Mouse (Mus musculus): Measurements from ENCODE around the gene Dkk3. TPM values are rescaled to one million over a fixed set of nuclear protein-coding genes. Genes with fewer than 3 reads are reported as not detected.
"Not testable (repeated sequence)": the region's sequence is repeated elsewhere in the genome, so short reads cannot be mapped to it uniquely, and the experiment has no call there.

Dkk3 gene
- total RNA-seq, 1 experiment from 2014 or later, result not detected

DNA sequence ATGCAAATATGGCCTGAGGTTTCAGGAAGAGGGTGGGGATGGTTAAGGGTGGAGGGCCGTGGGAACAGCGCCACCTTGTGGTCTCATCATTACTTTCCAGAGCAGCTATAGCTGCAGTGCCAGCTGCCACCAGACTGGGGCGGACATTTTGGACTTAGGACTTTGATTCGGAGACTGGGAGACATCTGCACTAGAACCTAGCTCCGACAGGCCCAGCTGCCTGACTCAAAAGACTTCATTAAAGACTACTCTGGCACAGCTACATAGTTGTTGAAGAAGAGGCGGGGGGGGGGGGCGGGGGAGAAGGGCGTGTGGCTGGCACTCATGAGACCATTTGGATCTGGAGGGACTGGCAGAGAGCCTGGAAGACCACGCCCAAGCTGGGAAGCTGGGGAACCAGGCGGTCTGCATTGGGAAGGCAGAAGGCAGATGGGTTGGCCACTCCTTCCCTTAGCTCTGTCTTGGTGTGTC is 21.4 kb upstream of the Dkk3 start:
- peak; percentile 72 to 86; a peak in 3 of 4 replicates for ATAC-seq (replicated peaks in 1 of 2; ENCODE audit: insufficient read depth in 1 of 2, low FRiP score in 2 of 2, low TSS enrichment in 1 of 2, low read depth in 1 of 2, poor library complexity in 2 of 2, severe bottlenecking in 2 of 2)

DNA sequence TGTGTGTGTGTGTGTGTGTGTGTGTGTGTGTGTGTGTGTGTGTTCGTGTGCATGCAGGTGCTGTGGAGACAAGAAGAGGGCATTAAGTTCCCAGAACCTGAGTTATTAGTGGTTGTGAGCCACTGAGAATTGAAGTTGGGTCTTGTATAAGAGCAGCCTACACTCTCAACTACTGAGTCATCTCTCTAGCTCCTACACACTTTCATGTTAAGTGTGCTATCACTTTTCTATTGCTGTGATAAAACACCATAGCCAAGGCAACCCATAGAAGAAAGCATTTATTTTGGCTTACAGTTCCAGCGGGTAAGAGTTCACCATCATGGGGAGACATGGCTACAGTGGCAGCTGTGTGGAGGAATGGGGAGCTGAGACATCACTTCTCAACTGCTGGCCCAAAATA is 17.8 kb upstream of the Dkk3 start:
- ATAC-seq (replicated peaks in 1 of 2; ENCODE audit: insufficient read depth in 1 of 2, low FRiP score in 2 of 2, low TSS enrichment in 1 of 2, low read depth in 1 of 2, poor library complexity in 2 of 2, severe bottlenecking in 2 of 2), result no peak

DNA sequence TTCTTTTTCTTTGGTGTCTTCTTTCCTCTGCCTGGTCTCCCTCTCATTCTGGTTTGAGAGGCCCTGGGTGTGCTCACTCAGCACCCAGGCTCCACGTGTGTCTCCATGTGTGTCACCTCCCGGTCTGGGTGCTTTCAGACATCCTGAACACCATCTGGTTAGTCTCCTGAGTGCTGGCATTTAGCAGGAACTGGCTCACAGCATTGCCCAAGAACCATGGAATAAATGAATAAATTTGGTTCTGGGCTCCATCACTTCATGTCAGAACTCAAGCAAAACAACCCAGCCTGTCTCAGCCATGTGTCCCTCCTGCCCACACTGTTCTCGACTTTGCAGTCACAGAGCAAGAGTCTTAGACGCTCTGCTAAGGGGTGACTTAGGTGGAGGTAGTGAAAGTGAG is 13.8 kb upstream of the Dkk3 start:
- ATAC-seq (replicated peaks in 1 of 2; ENCODE audit: insufficient read depth in 1 of 2, low FRiP score in 2 of 2, low TSS enrichment in 1 of 2, low read depth in 1 of 2, poor library complexity in 2 of 2, severe bottlenecking in 2 of 2), result no peak

DNA sequence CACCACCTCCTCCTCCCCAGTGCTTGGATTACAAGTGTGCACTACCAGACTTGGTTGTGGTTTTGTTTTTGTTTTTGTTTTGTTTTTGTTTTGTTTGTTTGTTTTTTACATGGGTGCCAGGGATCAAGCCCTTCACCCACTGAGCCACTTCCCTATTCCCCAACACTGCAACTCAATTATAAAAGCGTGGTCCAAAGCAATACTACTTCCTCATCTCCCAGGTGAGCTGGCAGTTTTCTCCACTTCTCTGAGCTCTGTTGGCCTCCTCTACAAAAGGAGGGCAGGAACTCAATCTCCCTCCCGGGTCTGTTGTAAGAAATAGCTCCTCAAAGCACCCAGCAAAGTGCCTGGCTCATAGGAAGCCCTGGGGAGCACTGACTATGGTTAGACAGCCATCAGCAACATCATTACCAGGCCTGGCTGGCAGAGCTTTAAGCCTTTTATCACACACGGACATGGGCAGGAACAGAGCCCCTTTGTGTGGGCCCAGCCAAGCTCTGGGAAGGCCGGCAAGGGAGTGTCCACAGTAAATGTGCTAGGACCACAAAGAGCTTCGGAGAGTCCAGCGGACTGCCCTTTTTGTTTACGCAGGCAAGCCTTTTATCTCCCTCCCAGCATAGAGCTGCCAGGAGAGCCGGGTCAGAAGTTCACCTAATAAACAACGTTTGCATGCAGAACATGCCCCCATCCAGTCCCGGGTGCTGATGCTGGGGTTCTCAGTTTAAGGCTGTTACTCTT is 11.3 kb upstream of the Dkk3 start:
- peak in 1 of 2 experiments; percentile 53; a peak in 2 of 4 replicates for ATAC-seq (replicated peaks in 1 of 2; ENCODE audit: insufficient read depth in 1 of 2, low FRiP score in 2 of 2, low TSS enrichment in 1 of 2, low read depth in 1 of 2, poor library complexity in 2 of 2, severe bottlenecking in 2 of 2)

DNA sequence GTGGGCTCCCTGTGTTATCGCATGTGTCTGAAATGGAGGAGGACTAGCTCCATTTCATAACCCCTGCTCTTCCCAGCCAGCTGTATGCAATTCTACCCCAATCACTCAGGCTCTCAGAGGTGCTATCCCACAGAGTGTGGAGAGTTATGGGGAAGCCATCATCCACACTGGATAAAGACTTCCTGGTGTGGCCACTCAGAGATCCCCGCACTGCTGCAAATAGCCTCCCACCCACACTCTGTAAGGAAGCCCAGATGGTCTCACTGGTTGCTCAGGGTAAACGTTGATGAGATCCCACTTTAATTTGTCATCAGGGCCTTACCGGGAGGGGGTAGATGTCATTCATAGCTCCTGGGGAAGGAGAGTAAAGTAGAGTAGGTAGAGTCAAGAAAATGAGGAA is 6.7 kb upstream of the Dkk3 start:
- ATAC-seq (replicated peaks in 1 of 2; ENCODE audit: insufficient read depth in 1 of 2, low FRiP score in 2 of 2, low TSS enrichment in 1 of 2, low read depth in 1 of 2, poor library complexity in 2 of 2, severe bottlenecking in 2 of 2), result no peak

DNA sequence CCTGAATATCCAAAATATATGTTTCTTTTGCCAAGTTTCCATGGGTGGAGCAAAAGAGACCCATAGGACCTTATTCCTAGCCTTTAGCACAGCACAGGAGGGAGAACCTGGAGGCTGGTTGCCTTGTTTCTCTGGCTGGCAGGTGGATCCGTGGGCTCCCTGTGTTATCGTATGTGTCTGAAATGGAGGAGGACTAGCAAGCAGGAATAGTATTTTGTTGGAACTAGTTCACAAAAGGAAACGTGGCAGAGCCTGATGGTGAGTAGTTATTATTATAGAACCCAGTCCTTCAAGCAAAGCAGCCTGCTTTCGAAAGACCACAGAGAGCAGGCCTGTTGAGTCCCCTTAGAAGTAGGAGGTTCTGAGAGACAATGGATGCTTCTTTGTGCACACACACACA is 6.2 kb upstream of the Dkk3 start:
- ATAC-seq (replicated peaks in 1 of 2; ENCODE audit: insufficient read depth in 1 of 2, low FRiP score in 2 of 2, low TSS enrichment in 1 of 2, low read depth in 1 of 2, poor library complexity in 2 of 2, severe bottlenecking in 2 of 2), result not testable (repeated sequence)

DNA sequence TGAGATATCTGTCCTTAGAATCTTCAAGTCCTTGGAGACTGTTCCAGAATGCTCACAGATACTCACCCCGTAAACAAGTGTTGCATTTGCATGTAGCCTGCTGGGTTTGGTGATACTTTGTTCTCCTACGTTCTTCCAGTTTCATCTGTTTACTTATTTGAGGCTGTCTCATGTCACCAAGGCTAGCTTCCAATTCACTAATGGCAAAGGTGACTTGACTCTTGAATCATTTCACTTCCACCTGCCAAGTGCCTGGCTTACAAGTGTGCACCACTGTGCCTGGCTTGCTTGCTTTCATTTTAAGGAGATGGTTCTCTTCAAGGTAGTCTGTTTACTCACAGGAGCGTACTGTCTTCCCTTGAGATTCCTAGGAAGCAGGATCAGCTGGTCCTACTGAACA is 5.6 kb upstream of the Dkk3 start:
- ATAC-seq (replicated peaks in 1 of 2; ENCODE audit: insufficient read depth in 1 of 2, low FRiP score in 2 of 2, low TSS enrichment in 1 of 2, low read depth in 1 of 2, poor library complexity in 2 of 2, severe bottlenecking in 2 of 2), result no peak

DNA sequence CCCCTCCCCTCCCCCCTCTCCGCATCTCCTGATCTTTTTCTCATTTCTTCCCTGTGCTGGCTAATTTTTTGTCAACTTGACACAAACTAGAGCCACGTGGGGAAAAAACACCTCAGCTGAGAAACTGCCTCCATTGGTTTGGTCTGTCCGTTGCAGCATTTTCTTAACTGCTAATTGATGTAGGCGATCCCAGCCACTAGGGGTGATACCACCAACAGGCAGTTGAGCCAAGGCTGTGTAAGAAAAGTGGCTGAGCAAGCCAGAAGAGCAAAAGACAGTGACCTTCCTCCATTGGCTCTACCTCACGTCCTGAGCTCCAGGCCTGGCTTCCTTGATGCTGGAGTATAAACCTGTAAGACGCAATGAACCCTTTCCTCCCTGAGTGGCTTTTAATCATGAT is 978 bp upstream of the Dkk3 start:
- no peak for ATAC-seq (replicated peaks in 1 of 2; ENCODE audit: insufficient read depth in 1 of 2, low FRiP score in 2 of 2, low TSS enrichment in 1 of 2, low read depth in 1 of 2, poor library complexity in 2 of 2, severe bottlenecking in 2 of 2)

DNA sequence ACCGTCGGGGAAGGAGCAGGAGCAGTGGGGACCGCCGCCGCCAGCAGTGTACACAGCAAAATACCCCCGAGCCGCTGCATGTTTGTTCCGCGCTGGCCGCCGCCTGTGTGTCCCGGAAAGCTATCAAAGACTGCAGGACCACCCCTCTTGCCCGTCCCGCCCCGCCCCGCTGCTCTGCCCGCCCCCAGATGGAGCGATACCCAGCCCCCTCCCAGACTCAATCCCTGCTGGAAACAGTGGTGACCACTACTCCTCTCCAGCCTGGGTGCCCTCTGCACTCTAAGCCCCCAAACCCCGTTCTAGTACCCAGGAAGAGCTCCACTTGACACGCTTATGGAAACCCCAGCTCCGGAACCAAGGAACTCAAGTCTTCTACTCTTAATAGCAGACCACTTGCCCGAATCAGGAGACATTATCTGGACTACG is 528 bp downstream of the Dkk3 start:
- 0 out of 4 replicates have a peak, but pooled peaks of 1 of the 2 experiments have one; percentile 22 for ATAC-seq (replicated peaks in 1 of 2; ENCODE audit: insufficient read depth in 1 of 2, low FRiP score in 2 of 2, low TSS enrichment in 1 of 2, low read depth in 1 of 2, poor library complexity in 2 of 2, severe bottlenecking in 2 of 2)

DNA sequence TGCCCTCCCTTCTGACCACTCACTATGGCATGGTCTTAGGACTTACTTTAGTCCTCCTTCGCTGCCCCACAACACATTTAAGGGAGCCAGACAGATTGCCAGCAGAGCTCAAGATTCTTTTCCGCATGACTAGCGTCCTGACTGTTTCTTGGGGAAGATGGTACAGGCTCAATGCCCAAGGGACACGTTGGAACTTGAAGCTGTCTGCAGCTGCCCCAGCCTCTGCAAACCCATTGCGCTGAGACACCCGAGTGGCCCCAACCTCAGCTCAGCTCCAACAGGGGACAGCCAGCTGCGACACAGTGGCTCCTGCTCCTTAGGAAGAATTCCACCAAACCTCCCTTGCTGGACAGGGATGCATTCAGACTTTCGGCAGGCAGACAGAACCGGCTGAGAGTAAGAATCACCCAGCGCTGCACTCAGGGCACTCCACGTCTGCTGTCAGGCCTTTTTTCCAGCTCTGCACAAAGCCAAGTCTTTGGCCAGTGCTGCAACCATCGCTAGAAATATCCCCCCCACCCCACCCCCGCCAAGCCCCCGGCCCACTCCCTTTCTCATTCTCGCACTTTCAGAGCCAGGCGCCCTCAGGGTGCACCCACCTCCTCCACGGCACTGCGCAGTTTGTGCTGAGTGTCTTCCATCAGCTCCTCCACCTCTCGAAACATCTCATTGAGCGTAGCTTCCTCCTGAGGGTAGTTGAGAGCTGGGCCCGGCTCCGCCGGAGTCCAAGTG is 1.1 kb downstream of the Dkk3 start:
- ATAC-seq (replicated peaks in 1 of 2; ENCODE audit: insufficient read depth in 1 of 2, low FRiP score in 2 of 2, low TSS enrichment in 1 of 2, low read depth in 1 of 2, poor library complexity in 2 of 2, severe bottlenecking in 2 of 2), result no peak

DNA sequence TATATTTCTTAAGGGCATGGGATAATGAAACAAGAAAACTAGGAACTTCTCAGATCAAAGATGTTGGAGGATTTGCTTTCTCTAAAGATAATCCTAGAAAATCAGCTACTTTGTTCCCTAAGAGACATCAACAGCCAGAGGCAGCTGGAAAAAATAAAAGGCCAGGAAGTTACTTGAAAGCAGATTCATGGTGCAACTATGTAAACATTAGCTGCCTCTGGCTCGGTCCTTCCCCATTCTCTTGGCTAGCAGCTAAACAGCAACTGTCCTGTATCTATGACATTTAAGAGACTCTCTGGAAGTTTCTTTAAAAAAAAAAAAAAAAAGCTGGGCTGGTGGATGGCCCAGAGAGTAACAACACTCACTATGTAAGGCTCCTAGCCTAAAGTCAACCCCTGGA is 3.7 kb downstream of the Dkk3 start:
- no peak for ATAC-seq (replicated peaks in 1 of 2; ENCODE audit: insufficient read depth in 1 of 2, low FRiP score in 2 of 2, low TSS enrichment in 1 of 2, low read depth in 1 of 2, poor library complexity in 2 of 2, severe bottlenecking in 2 of 2)

DNA sequence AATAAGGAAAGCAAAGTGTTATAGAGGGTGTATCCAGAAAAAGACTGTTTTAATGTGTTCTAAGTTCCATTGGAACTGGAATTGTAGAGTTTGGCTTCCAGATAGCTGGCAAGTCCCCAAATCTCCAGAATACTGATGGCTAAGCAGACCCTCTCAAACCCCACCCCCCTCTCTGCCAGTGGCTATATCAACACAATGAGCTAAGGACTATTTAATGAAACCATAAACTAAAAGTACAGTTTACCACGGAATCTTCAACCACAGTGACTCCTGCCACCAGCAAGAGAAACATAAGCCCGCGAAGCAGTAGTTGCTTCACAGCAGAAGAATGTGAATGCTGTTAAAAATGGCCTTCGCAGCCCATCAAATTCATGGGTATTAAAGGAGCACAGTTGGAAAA is 4.4 kb downstream of the Dkk3 start:
- ATAC-seq (replicated peaks in 1 of 2; ENCODE audit: insufficient read depth in 1 of 2, low FRiP score in 2 of 2, low TSS enrichment in 1 of 2, low read depth in 1 of 2, poor library complexity in 2 of 2, severe bottlenecking in 2 of 2), result no peak

DNA sequence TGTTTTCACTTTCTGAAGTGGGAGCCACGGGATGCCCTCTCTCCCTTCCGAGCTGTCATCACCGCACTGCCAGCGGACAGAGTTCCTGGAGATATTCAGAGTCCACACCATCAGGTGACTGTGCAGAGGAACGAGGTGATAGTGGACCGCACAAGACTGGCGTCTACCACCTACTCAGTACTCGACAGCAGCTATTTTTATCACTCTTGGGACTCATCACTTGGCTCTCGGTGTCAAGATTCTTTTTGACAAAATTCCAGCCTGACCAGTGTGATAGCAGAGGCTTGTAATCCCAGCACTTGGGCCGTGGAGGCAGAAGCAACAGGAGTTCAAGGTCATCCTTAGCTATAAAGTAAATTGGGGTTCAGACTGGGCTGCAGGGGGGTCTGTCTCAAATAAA is 9.7 kb downstream of the Dkk3 start:
- ATAC-seq (replicated peaks in 1 of 2; ENCODE audit: insufficient read depth in 1 of 2, low FRiP score in 2 of 2, low TSS enrichment in 1 of 2, low read depth in 1 of 2, poor library complexity in 2 of 2, severe bottlenecking in 2 of 2), result no peak

DNA sequence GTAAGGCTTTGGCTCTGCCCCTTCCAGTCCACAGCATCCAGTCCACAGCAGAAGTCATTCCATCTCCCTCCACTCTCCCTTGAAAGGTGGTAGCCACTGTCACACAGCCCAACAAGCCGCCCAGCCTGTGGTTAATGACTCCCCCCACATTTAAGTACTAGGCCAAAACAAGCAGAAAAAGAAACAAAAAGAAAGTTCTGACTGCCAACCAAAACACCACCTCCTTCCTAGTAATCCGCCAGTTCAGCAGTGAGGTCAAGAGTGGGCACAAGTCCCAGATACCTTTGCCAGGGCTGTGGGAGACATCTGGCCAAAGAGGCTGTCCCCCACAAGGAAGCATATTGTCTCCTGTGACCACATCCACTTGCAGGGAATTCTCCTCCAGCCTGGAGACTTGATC is 10.9 kb downstream of the Dkk3 start:
- ATAC-seq (replicated peaks in 1 of 2; ENCODE audit: insufficient read depth in 1 of 2, low FRiP score in 2 of 2, low TSS enrichment in 1 of 2, low read depth in 1 of 2, poor library complexity in 2 of 2, severe bottlenecking in 2 of 2), result peak; percentile 25 to 53; a peak in 2 of 4 replicates

DNA sequence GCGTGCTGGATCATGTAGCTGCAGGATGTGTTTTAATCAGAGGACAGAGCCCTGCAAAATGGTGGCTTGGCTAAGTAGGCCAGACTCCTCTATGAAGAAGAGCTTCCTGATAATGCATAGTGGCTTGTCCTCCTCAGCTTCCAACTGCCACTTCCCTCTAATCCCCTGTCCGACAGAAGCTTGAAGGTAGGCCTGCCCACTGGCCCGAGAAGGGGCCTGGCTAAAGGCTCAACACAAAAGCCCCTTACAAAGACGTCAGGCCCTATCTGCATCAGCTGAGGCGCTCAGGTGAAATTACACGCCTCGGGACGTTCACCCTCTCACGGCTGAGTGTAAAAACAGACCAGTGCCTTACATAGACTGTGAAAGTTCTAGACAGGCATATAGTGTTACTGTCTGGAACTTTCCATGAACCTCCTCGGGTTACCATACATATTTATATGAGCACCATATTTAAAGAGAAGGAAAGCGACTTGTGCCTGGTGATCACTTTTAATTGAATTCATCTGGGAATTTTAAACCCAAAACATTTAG is 14.1 kb downstream of the Dkk3 start:
- no peak for ATAC-seq (replicated peaks in 1 of 2; ENCODE audit: insufficient read depth in 1 of 2, low FRiP score in 2 of 2, low TSS enrichment in 1 of 2, low read depth in 1 of 2, poor library complexity in 2 of 2, severe bottlenecking in 2 of 2)

DNA sequence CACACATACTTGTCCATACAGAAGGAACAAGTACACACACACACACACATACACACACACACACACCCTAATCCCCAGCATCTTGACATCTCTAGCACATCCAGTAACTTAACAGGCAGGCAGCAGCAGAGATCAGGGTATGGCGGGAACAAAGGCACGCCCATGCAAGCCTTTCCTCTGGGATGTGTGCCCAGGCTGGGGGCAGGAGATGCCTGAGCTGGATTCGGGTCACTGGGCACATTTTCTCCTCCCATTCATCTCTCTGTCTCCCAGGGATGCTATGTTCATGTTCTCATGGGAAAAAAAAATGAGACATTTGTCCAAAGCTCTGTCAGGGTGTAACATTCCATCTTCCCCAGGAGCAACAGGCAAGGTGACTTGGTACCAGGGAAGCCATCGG is 14.9 kb downstream of the Dkk3 start:
- ATAC-seq (replicated peaks in 1 of 2; ENCODE audit: insufficient read depth in 1 of 2, low FRiP score in 2 of 2, low TSS enrichment in 1 of 2, low read depth in 1 of 2, poor library complexity in 2 of 2, severe bottlenecking in 2 of 2), result no peak

DNA sequence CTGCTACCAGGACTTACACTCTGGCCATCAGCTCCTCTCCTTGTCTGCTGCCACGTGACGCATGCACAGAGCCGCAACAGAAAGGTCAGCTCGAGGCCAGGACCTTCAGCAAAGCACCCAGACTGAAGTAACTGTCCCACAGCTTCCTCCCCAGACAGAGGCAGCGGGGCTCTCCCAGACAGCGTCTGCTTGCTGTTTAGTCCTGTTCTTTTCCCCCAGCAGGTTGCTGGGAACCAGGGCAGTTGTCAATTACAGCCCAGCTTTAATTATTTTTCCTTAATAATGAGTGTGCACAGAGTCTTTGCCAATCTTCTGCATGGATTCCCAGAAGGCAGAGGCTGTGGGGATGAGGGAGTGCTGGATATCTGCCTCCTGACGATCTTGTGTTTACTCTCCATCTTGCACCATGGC is 15.8 kb downstream of the Dkk3 start:
- no peak for ATAC-seq (replicated peaks in 1 of 2; ENCODE audit: insufficient read depth in 1 of 2, low FRiP score in 2 of 2, low TSS enrichment in 1 of 2, low read depth in 1 of 2, poor library complexity in 2 of 2, severe bottlenecking in 2 of 2)

DNA sequence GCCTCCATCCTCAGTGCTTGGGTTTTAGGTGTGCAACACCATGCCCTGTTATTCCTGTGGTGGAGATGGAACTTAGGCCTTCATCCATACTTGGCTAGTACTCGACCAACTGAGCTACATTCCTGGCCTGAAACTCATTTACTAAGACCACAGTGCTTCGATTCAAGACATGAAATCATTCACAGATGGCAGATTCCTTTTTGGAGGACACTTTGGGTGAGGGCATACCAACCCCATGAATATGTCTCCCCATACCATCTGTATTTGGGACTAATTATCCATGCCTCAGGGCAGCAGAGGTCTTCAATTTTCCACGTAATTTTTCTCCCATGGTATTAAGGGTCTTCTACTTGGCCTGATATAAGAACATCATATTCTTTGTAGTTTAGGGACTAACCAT is 16.2 kb downstream of the Dkk3 start:
- no peak for ATAC-seq (replicated peaks in 1 of 2; ENCODE audit: insufficient read depth in 1 of 2, low FRiP score in 2 of 2, low TSS enrichment in 1 of 2, low read depth in 1 of 2, poor library complexity in 2 of 2, severe bottlenecking in 2 of 2)
